Mouse (Mus musculus) limb, embryonic 12.5 days (tissue): ENCODE measurements at regions not wholly inside any gene's neighbourhood (a gene's known extent, or its start where the extent isn't known, plus 50 kb on each side); places are given as distances from the start of the nearest gene placed in this dataset.
A peak's percentile ranks its signal among the peaks of the same experiment; 100 is the strongest.
"Not testable (repeated sequence)": the region's sequence is repeated elsewhere in the genome, so short reads cannot be mapped to it uniquely, and the experiment has no call there.

Experiments
- ATAC-seq: fragments of 200-750 bp; cut with Nextera tagmentation; 2 replicates; pipeline ENCODE4 v1.8.0; 2017; ENCODE audit warnings: low read depth, moderate TSS enrichment; ENCODE audit not compliant: insufficient number of reproducible peaks, insufficient read depth, low FRiP score, low TSS enrichment
- H3K27ac ChIP-seq: fragments of 300-500 bp; sonication (generic); 2 replicates; pipeline ENCODE4 v1.5.1; 2016; ENCODE audit warnings: mild to moderate bottlenecking, moderate library complexity
- H3K27me3 ChIP-seq: fragments of 300-500 bp; sonication (generic); 2 replicates; pipeline ENCODE4 v1.6.1; 2016; ENCODE audit warnings: mild to moderate bottlenecking, moderate library complexity
- H3K36me3 ChIP-seq: fragments of 300-500 bp; sonication (generic); 2 replicates; pipeline ENCODE4 v1.6.1; 2016; ENCODE audit warnings: mild to moderate bottlenecking, moderate library complexity
- H3K4me1 ChIP-seq: fragments of 300-500 bp; sonication (generic); replicated peaks from 2 replicates; pipeline ENCODE4 v1.6.1; 2016
- H3K4me2 ChIP-seq: fragments of 300-500 bp; sonication (generic); 2 replicates; pipeline ENCODE4 v1.6.1; 2016; ENCODE audit warnings: mild to moderate bottlenecking, moderate library complexity
- H3K4me3 ChIP-seq: fragments of 300-500 bp; sonication (generic); replicated peaks from 2 replicates; pipeline ENCODE4 v1.5.1; 2016; ENCODE audit warnings: mild to moderate bottlenecking
- H3K9ac ChIP-seq: fragments of 300-500 bp; sonication (generic); replicated peaks from 2 replicates; pipeline ENCODE4 v1.6.1; 2016; ENCODE audit warnings: mild to moderate bottlenecking, moderate library complexity
- H3K9me3 ChIP-seq: fragments of 300-500 bp; sonication (generic); 2 replicates; pipeline ENCODE4 v1.6.1; 2016; ENCODE audit warnings: mild to moderate bottlenecking, moderate library complexity
- WGBS: fragments of 180-500 bp; shearing (Covaris S2); methylation state at CpG from one replicate; pipeline ENCODE4 v1.1.7; 2016; 5-methylcytosine and 5-hydroxymethylcytosine counted together

DNA sequence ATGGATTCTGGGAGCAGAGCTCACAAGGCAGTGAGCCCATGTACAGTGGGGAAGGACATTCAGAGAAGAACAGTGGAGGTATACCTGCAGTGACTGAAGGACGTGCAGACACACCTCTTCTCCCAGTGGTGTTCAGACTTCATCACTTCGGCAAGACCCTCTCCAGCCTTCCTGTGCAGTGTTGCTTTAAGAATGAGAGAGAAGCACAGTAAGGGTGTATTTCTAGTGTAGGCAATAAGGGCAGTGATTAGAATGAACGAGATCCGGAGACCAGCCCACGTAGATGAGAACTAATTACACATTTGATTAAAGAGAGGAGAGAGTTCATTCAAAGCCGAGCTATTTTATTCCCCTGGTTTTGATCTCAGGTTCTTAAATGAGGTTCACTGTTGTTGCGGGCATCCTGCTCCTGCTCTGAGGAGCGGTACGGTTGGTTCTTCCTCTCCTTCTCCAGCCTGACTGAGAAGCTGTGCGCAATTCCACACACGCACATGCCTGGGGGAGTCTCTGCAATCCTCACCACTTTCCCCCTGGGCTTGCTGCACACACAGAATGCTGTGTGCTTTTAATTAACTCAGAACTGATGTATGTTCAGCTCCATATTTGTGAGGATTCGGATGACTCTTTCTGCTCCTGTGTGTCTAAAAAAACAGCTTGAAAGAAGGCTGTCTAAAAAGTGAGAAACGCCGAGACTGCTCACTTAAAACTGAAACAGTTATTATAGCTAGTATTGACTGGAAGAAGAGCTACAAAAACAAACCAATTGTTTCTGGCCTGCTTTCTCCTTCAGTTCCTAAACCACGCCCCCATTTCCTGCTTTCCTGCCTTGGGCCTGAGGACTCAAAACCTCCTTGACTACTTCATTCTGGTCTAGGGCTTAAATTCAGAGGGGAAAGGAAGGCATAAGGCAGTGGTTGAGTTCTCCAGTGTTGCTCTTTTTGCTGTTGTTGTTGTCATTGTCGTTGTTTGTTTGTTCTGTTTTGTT is 114.2 kb upstream of the Fhl2 start:
- 41% methylated on average over 16 of the region's 16 CpGs for WGBS
- ATAC-seq: no peak
- no peak overlapping the region for H3K4me3 ChIP-seq
- H3K9ac ChIP-seq: no peak overlapping the region
- H3K36me3 ChIP-seq: no peaks in the 10 kb centered on the region
- H3K4me2 ChIP-seq: peak overlapping the region; percentile 23
- H3K27ac ChIP-seq: peak overlapping the region; percentile 56
- no peaks in the 10 kb centered on the region for H3K9me3 ChIP-seq
- H3K4me1 ChIP-seq: peaks cover 18% of the 10 kb centered on the region
- no peaks in the 10 kb centered on the region for H3K27me3 ChIP-seq

DNA sequence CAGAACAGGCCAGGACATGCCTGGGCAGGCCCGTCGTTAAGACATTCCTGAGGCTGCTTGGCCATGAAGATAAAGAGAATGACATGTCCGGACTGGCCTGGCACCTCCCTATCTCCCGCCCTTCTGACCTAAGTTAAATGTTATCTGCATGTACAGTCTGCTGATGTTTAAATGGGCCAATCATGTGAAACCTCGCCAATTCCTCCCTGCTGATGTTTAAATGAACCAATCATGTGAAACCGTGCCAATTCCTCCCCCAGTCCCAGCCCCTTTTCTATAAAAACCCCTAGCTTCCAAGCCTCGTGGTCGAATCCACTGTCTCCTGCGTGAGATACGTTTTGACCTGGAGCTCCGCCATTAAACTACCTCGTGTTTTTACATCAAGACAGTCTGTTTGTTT is 119.5 kb upstream of the Fhl2 start:
- not testable (repeated sequence) for H3K27me3 ChIP-seq, H3K9me3 ChIP-seq, H3K4me1 ChIP-seq, H3K27ac ChIP-seq, ATAC-seq, H3K9ac ChIP-seq, H3K4me2 ChIP-seq, H3K4me3 ChIP-seq, H3K36me3 ChIP-seq
- 89% methylated on average over 12 of the region's 12 CpGs for WGBS

GRCm38 (mm10) chr1:43317076-43317871 is 120.5 kb upstream of the Fhl2 start:
- 87% methylated on average over 3 of the region's 3 CpGs for WGBS
- Histone ChIP-seq H3K9ac (no peak overlapping the region), H3K9me3 (no peaks in the 10 kb centered on the region), H3K4me3 (no peak overlapping the region), H3K36me3 (no peaks in the 10 kb centered on the region), H3K4me1 (no peaks in the 10 kb centered on the region), H3K27ac (no peak overlapping the region), H3K27me3 (no peaks in the 10 kb centered on the region), H3K4me2 (no peak overlapping the region)
- no peak for ATAC-seq

- H3K36me3 ChIP-seq, ATAC-seq, H3K27ac ChIP-seq, H3K4me3 ChIP-seq, H3K4me2 ChIP-seq, H3K9ac ChIP-seq, H3K4me1 ChIP-seq, H3K27me3 ChIP-seq: not testable (repeated sequence)
- 94% methylated on average over 10 of the region's 10 CpGs for WGBS
- H3K9me3 ChIP-seq: peaks cover 17% of the 10 kb centered on the region; the same call in 1 of the 2 replicates
Observed at GRCm38 (mm10) chr1:43333488-43333887, 110.9 kb upstream of the Nck2 start.

- Histone ChIP-seq H3K27ac (no peak overlapping the region), H3K9ac (no peak overlapping the region), H3K27me3 (no peaks in the 10 kb centered on the region), H3K4me1 (no peaks in the 10 kb centered on the region), H3K9me3 (peaks cover 17% of the 10 kb centered on the region; the same call in 1 of the 2 replicates), H3K4me3 (no peak overlapping the region), H3K36me3 (no peaks in the 10 kb centered on the region), H3K4me2 (no peak overlapping the region)
- ATAC-seq: no peak
- WGBS: 88% methylated on average over 3 of the region's 3 CpGs
Observed at GRCm38 (mm10) chr1:43337168-43337784, 107.1 kb upstream of the Nck2 start.

DNA sequence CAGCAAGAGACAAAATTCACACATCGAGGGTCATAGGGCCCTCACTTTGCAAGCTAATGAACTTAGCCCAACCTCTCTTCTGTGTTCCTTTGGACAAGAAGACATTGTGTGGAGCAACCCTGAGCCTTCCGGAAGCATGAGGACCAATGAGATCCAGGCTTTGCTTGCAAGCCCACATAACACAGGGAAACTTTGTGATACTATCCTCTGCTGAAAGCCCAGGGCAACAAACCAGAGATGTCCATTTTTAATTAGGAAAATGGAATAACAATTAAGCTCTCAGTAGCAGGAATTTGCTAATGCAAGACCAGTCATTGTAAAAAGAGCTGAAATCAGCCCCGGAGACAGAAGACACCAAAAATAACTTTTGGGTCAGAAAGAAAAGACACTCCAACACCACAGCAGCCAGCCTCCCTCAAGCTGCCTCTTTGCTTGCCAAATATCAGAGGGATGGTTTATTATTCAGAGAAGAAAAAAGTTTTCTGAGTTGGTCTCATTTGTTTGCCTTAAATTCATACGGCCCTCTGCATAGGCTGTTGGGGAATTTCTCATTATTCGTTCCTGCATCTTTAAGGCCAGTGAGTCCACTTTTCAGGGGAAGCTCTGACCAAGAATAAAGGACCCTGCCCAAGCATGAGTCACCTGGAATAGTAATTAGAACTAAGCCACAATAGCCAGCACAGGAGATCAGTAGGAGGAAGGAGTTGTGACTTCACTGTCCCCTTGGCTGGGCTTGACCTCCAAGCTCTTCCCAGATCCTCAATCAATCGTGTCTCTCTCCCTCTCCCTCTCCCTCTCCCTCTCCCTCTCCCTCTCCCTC is 106.1 kb upstream of the Nck2 start:
- WGBS: 77% methylated on average over 6 of the region's 6 CpGs
- Histone ChIP-seq H3K9ac (no peak overlapping the region), H3K27ac (no peak overlapping the region), H3K4me2 (no peak overlapping the region), H3K4me1 (no peaks in the 10 kb centered on the region), H3K27me3 (no peaks in the 10 kb centered on the region), H3K9me3 (peaks cover 7% of the 10 kb centered on the region; the same call in 1 of the 2 replicates), H3K4me3 (no peak overlapping the region), H3K36me3 (no peaks in the 10 kb centered on the region)
- no peak for ATAC-seq

DNA sequence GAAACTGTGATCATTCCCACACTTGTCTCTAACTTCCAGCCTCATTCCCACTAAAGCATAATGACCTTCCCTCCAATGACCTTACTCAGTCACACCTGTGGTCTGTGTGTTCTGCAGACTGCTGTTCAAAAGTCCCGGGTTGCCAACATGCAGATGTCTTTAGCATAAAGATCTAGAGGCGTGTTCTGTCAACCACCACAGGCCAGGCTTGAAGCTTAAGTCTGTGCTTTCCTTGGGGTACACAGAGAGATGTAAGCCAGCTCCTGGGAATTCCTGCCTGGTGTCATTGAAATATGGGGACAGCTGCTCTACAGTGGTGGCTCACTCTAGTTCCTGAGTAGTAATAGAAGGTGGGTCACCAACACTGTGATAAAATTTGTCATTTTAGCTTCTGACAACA is 101.5 kb upstream of the Nck2 start:
- Histone ChIP-seq H3K27me3 (no peaks in the 10 kb centered on the region), H3K36me3 (no peaks in the 10 kb centered on the region), H3K4me1 (no peaks in the 10 kb centered on the region), H3K9me3 (no peaks in the 10 kb centered on the region), H3K27ac (no peak overlapping the region), H3K4me2 (no peak overlapping the region), H3K4me3 (no peak overlapping the region), H3K9ac (no peak overlapping the region)
- 72% methylated on average over 2 of the region's 2 CpGs for WGBS
- ATAC-seq: no peak

- no peak for ATAC-seq
- Histone ChIP-seq H3K4me3 (no peak overlapping the region), H3K9ac (no peak overlapping the region), H3K36me3 (no peaks in the 10 kb centered on the region), H3K4me1 (no peaks in the 10 kb centered on the region), H3K4me2 (no peak overlapping the region), H3K9me3 (no peaks in the 10 kb centered on the region), H3K27me3 (no peaks in the 10 kb centered on the region), H3K27ac (no peak overlapping the region)
- 88% methylated on average over 2 of the region's 2 CpGs for WGBS
Observed at GRCm38 (mm10) chr1:43343410-43343809, 101.0 kb upstream of the Nck2 start.

- 78% methylated on average over 5 of the region's 5 CpGs for WGBS
- Histone ChIP-seq H3K36me3 (no peaks in the 10 kb centered on the region), H3K4me2 (no peak overlapping the region), H3K27me3 (no peaks in the 10 kb centered on the region), H3K9me3 (no peaks in the 10 kb centered on the region), H3K4me1 (no peaks in the 10 kb centered on the region), H3K27ac (no peak overlapping the region), H3K9ac (no peak overlapping the region), H3K4me3 (no peak overlapping the region)
- no peak for ATAC-seq
Observed at GRCm38 (mm10) chr1:43344001-43344400, 100.4 kb upstream of the Nck2 start.

DNA sequence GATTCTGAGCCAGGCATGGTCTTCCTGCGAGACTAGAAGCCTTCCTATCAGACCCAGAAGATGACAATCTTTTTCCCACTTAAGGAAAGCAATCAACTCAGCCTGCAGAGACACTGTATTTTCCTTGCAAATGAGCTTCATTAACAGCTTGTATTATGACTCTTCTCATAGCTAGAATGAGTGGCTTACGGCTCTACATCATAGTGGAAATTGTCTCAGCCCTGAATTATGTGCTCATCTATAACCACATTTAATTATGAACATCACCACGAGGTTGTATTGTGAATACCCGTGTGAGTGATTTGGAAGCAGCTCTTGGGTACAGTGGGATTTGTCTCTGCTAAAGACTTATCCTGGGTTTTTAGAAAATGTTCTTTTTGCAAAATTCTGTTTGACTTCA is 97.2 kb upstream of the Nck2 start:
- H3K36me3 ChIP-seq: no peaks in the 10 kb centered on the region
- H3K4me3 ChIP-seq: no peak overlapping the region
- no peak overlapping the region for H3K27ac ChIP-seq
- no peak for ATAC-seq
- H3K9ac ChIP-seq: no peak overlapping the region
- no peaks in the 10 kb centered on the region for H3K9me3 ChIP-seq
- H3K4me1 ChIP-seq: no peaks in the 10 kb centered on the region
- no peaks in the 10 kb centered on the region for H3K27me3 ChIP-seq
- 79% methylated on average over 4 of the region's 4 CpGs for WGBS
- H3K4me2 ChIP-seq: no peak overlapping the region
